Comparison of ENCODE assay signal across 9 mouse cellular contexts in genomic region chr7:19208944-19209472, GRCm38 (mm10). TPM values are rescaled to one million over a fixed set of nuclear protein-coding genes. Genes with fewer than 3 reads are reported as not detected.
A peak's percentile ranks its signal among the peaks of the same experiment; 100 is the strongest.
DNase-seq lines count a peak whose midpoint lies in the region; ATAC-seq and TF ChIP-seq lines count a peak whose summit lies in the region.
"Had no signal": no experiment of that assay in that cellular context is flagged by ENCODE, and none has a peak within 500 bp of the region (broad histone marks: within the 10 kb centered on the region; RNA-seq: fewer than 3 reads in every experiment).

No protein-coding gene starts in this region.

- H3K4me1 ChIP-seq in hindbrain, embryonic 14.5 days (replicated peaks; ENCODE audit: control insufficient read depth, insufficient read depth, low read length) = no peaks in the 10 kb centered on the region
- H3K4me1 ChIP-seq in hindbrain, embryonic 12.5 days = peaks cover 8% of the 10 kb centered on the region
- H3K4me1 ChIP-seq in CH12.LX (ENCODE audit: control insufficient read depth in 1 of 2, insufficient read depth in 2 of 2) = peaks cover under 1 to 3% of the 10 kb centered on the region in 2 experiments; a peak in 2 of 4 replicates
- H3K4me1 ChIP-seq in embryonic facial prominence, embryonic 10.5 days = peaks cover 16% of the 10 kb centered on the region
- no peaks in the 10 kb centered on the region for H3K4me1 ChIP-seq in lung, embryonic 14.5 days (ENCODE audit: insufficient read depth)

- TF ChIP-seq POLR2A in CH12.LX (IDR thresholded peaks at IDR 0.05; ENCODE audit: low read depth, low read length) = no peak

- in situ Hi-C loops in CH12.LX (cut with MboI; ENCODE audit: low pct_ligation_motif_present, low pct_unique_long_range_greater_than_20kb, low sequenced_read_pairs) = no loop called here

- no peak overlapping the region for H3K27ac ChIP-seq in hindbrain, embryonic 14.5 days
- H3K27ac ChIP-seq in hindbrain, embryonic 12.5 days = no peak overlapping the region
- H3K27ac ChIP-seq in CH12.LX (ENCODE audit: insufficient read depth, low read depth) = no peak overlapping the region
- H3K27ac ChIP-seq in embryonic facial prominence, embryonic 10.5 days (replicated peaks) = no peak overlapping the region
- no peak overlapping the region for H3K27ac ChIP-seq in lung, embryonic 14.5 days (ENCODE audit: low read depth)
- H3K27ac ChIP-seq: embryonic facial prominence, embryonic 13.5 days had no signal

- no peaks in the 10 kb centered on the region for H3K9me3 ChIP-seq in hindbrain, embryonic 14.5 days (ENCODE audit: control insufficient read depth, low read length)
- H3K9me3 ChIP-seq in hindbrain, embryonic 12.5 days (replicated peaks) = no peaks in the 10 kb centered on the region
- H3K9me3 ChIP-seq in CH12.LX (replicated peaks; ENCODE audit: low read length) = peaks cover 8% of the 10 kb centered on the region
- no peaks in the 10 kb centered on the region for H3K9me3 ChIP-seq in embryonic facial prominence, embryonic 10.5 days
- H3K9me3 ChIP-seq in lung, embryonic 14.5 days (ENCODE audit: low read depth, low read length) = peaks cover 3% of the 10 kb centered on the region; the same call in 1 of the 2 replicates

- no peak overlapping the region for H3K4me2 ChIP-seq in hindbrain, embryonic 14.5 days (replicated peaks)
- no peak overlapping the region for H3K4me2 ChIP-seq in hindbrain, embryonic 12.5 days (replicated peaks)
- no peak overlapping the region for H3K4me2 ChIP-seq in CH12.LX (ENCODE audit: insufficient read depth, low read depth, poor library complexity, severe bottlenecking)
- no peak overlapping the region for H3K4me2 ChIP-seq in lung, embryonic 14.5 days
- H3K4me2 ChIP-seq: embryonic facial prominence, embryonic 13.5 days had no signal

- WGBS in hindbrain, embryonic 14.5 days = 51% methylated on average over 7 of the region's 7 CpGs
- 48% methylated on average over 7 of the region's 7 CpGs for WGBS in hindbrain, embryonic 12.5 days
- 54% methylated on average over 7 of the region's 7 CpGs for WGBS in embryonic facial prominence, embryonic 10.5 days
- WGBS in lung, embryonic 14.5 days = 46% methylated on average over 7 of the region's 7 CpGs

- DNase-seq in hindbrain, embryonic 14.5 days (ENCODE audit: low spot score) = peak; percentile 82
- DNase-seq in CH12.LX (ENCODE audit: extremely low read depth) (no peak), NIH3T3 (ENCODE audit: low read depth) (peak; percentile 87)
- peak; percentile 30 for DNase-seq in embryonic facial prominence, embryonic 10.5 days (ENCODE audit: low spot score)
- peak; percentile 87 for DNase-seq in lung, embryonic 14.5 days
- no peak for DNase-seq in c-Kit-positive CD71-positive TER-119-positive erythroid progenitor cells, embryonic 14.5 days (ENCODE audit: low spot score)

- H3K4me3 ChIP-seq in hindbrain, embryonic 14.5 days (replicated peaks; ENCODE audit: low read length) = no peak overlapping the region
- no peak overlapping the region for H3K4me3 ChIP-seq in hindbrain, embryonic 12.5 days
- H3K4me3 ChIP-seq in CH12.LX (replicated peaks in 1 of 3; ENCODE audit: low read depth in 2 of 3, low read length in 2 of 3, poor library complexity in 1 of 3) = no peak overlapping the region
- no peak overlapping the region for H3K4me3 ChIP-seq in embryonic facial prominence, embryonic 10.5 days
- no peak overlapping the region for H3K4me3 ChIP-seq in lung, embryonic 14.5 days (ENCODE audit: low read depth, low read length)
- H3K4me3 ChIP-seq: embryonic facial prominence, embryonic 13.5 days had no signal

- H3K79me2 ChIP-seq in CH12.LX (replicated peaks; ENCODE audit: control insufficient read depth, extremely low read depth, insufficient read depth, poor library complexity, severe bottlenecking) = no peaks in the 10 kb centered on the region

- peak; percentile 69 for TF ChIP-seq RAD21 in CH12.LX (IDR thresholded peaks at IDR 0.05; ENCODE audit: low read depth, low read length)

- no peak for TF ChIP-seq EP300 in CH12.LX (IDR thresholded peaks at IDR 0.05; ENCODE audit: low read length)

- H3K36me3 ChIP-seq in hindbrain, embryonic 14.5 days (replicated peaks; ENCODE audit: control insufficient read depth, insufficient read depth) = peaks cover 21% of the 10 kb centered on the region
- peaks cover 23% of the 10 kb centered on the region for H3K36me3 ChIP-seq in hindbrain, embryonic 12.5 days
- peaks cover 25 to 38% of the 10 kb centered on the region in 2 experiments for H3K36me3 ChIP-seq in CH12.LX (replicated peaks in 1 of 2; ENCODE audit: control insufficient read depth in 1 of 2, insufficient read depth in 1 of 2, low read length in 1 of 2)
- H3K36me3 ChIP-seq in embryonic facial prominence, embryonic 10.5 days (replicated peaks) = peaks cover 22% of the 10 kb centered on the region
- peaks cover 4% of the 10 kb centered on the region; the same call in 1 of the 2 replicates for H3K36me3 ChIP-seq in lung, embryonic 14.5 days (ENCODE audit: insufficient read depth)

- ATAC-seq in hindbrain, embryonic 14.5 days (ENCODE audit: low FRiP score) = no peak
- ATAC-seq in hindbrain, embryonic 12.5 days (ENCODE audit: low FRiP score) = no peak
- no peak for ATAC-seq in lung, embryonic 14.5 days (ENCODE audit: insufficient read depth)

- dilution Hi-C loops in CH12.LX (cut with MboI; ENCODE audit: extremely low pct_ligation_motif_present, extremely low pct_unique_long_range_greater_than_20kb, low sequenced_read_pairs) = no loop called here

- TF ChIP-seq CTCF in CH12.LX (conservative IDR thresholded peaks at IDR 0.05 in 1 of 2, IDR thresholded peaks at IDR 0.05 in 1 of 2; ENCODE audit: low read depth in 2 of 2, low read length in 2 of 2) = peak; percentile 80 to 93
- peak; percentile 90 for TF ChIP-seq CTCF in lung, embryonic 14.5 days (IDR thresholded peaks at IDR 0.05; ENCODE audit: low read depth)

- H3K27me3 ChIP-seq in hindbrain, embryonic 14.5 days (ENCODE audit: control insufficient read depth, insufficient read depth, low read length) = peaks cover 6% of the 10 kb centered on the region; the same call in 1 of the 2 replicates
- H3K27me3 ChIP-seq in hindbrain, embryonic 12.5 days = peaks cover 15% of the 10 kb centered on the region
- no peaks in the 10 kb centered on the region for H3K27me3 ChIP-seq in CH12.LX (replicated peaks)
- H3K27me3 ChIP-seq in embryonic facial prominence, embryonic 10.5 days (replicated peaks; ENCODE audit: low read depth, poor library complexity, severe bottlenecking) = peaks cover 31% of the 10 kb centered on the region
- peaks cover 4% of the 10 kb centered on the region; the same call in 1 of the 2 replicates for H3K27me3 ChIP-seq in lung, embryonic 14.5 days (ENCODE audit: insufficient read depth, low read length)

- H3K9ac ChIP-seq in hindbrain, embryonic 14.5 days = no peak overlapping the region
- H3K9ac ChIP-seq in hindbrain, embryonic 12.5 days = no peak overlapping the region
- H3K9ac ChIP-seq in CH12.LX (ENCODE audit: insufficient read depth, low read depth) = no peak overlapping the region
- no peak overlapping the region for H3K9ac ChIP-seq in lung, embryonic 14.5 days
- H3K9ac ChIP-seq: embryonic facial prominence, embryonic 13.5 days had no signal

RNA-seq across cellular contexts. Expression of gene Gpr4, which starts 3.3 kb away (rescaled TPM):
- polyA plus RNA-seq in hindbrain, embryonic 14.5 days (2014; fragmentation: Nextera tagmentation; extraction: Ambion mirVana) = 3.1 and 3.2 TPM in 2 replicates
- polyA plus RNA-seq in hindbrain, embryonic 12.5 days (2016; fragmentation: Nextera tagmentation; extraction: Ambion mirVana) = 2.2 and 2.4 TPM in 2 replicates
- total RNA-seq in CH12.LX (2012; rRNA removed) = 0.04 and 0.08 TPM in 2 replicates
- not detected in 2 replicates for total RNA-seq in CH12.LX (2014; rRNA removed)
- polyA plus RNA-seq in CH12.LX (2012; ENCODE audit: insufficient read length, low read depth) = 0.14 and 0.31 TPM in 2 replicates
- 1.7 and 2.0 TPM in 2 replicates for polyA plus RNA-seq in embryonic facial prominence, embryonic 10.5 days (2016; fragmentation: Nextera tagmentation; extraction: Ambion mirVana)
- polyA plus RNA-seq in lung, embryonic 14.5 days (2014; fragmentation: Nextera tagmentation; extraction: Ambion mirVana) = 1.6 and 2.2 TPM in 2 replicates
- total RNA-seq: neutrophil, adult 5-6 weeks had no signal

RNA-seq across cellular contexts. Expression of gene Opa3, which starts 19.1 kb away (rescaled TPM):
- polyA plus RNA-seq in hindbrain, embryonic 14.5 days (2014; fragmentation: Nextera tagmentation; extraction: Ambion mirVana) = 34.1 and 36.6 TPM in 2 replicates
- polyA plus RNA-seq in hindbrain, embryonic 12.5 days (2016; fragmentation: Nextera tagmentation; extraction: Ambion mirVana) = 41.1 and 41.7 TPM in 2 replicates
- total RNA-seq in CH12.LX (2012; rRNA removed) = 11.9 and 15.7 TPM in 2 replicates
- total RNA-seq in CH12.LX (2014; rRNA removed) = 8.6 and 9.4 TPM in 2 replicates
- polyA plus RNA-seq in CH12.LX (2012; ENCODE audit: insufficient read length, low read depth) = 20.0 and 21.2 TPM in 2 replicates
- polyA plus RNA-seq in embryonic facial prominence, embryonic 10.5 days (2016; fragmentation: Nextera tagmentation; extraction: Ambion mirVana) = 46.4 and 49.4 TPM in 2 replicates
- polyA plus RNA-seq in lung, embryonic 14.5 days (2014; fragmentation: Nextera tagmentation; extraction: Ambion mirVana) = 38.0 and 39.4 TPM in 2 replicates

RNA-seq across cellular contexts. Expression of gene Eml2, which starts 32.8 kb away (rescaled TPM):
- polyA plus RNA-seq in hindbrain, embryonic 14.5 days (2014; fragmentation: Nextera tagmentation; extraction: Ambion mirVana) = 3.4 and 3.6 TPM in 2 replicates
- polyA plus RNA-seq in hindbrain, embryonic 12.5 days (2016; fragmentation: Nextera tagmentation; extraction: Ambion mirVana) = 6.1 and 7.2 TPM in 2 replicates
- total RNA-seq in CH12.LX (2012; rRNA removed) = 32.4 and 52.4 TPM in 2 replicates
- 12.3 and 15.6 TPM in 2 replicates for total RNA-seq in CH12.LX (2014; rRNA removed)
- polyA plus RNA-seq in CH12.LX (2012; ENCODE audit: insufficient read length, low read depth) = 29.1 and 30.8 TPM in 2 replicates
- 5.2 and 6.2 TPM in 2 replicates for polyA plus RNA-seq in embryonic facial prominence, embryonic 10.5 days (2016; fragmentation: Nextera tagmentation; extraction: Ambion mirVana)
- 2.6 and 2.7 TPM in 2 replicates for polyA plus RNA-seq in lung, embryonic 14.5 days (2014; fragmentation: Nextera tagmentation; extraction: Ambion mirVana)

RNA-seq across cellular contexts. Expression of gene Gipr, which starts 43.1 kb away (rescaled TPM):
- polyA plus RNA-seq in hindbrain, embryonic 14.5 days (2014; fragmentation: Nextera tagmentation; extraction: Ambion mirVana) = 0.62 and 1.1 TPM in 2 replicates
- polyA plus RNA-seq in hindbrain, embryonic 12.5 days (2016; fragmentation: Nextera tagmentation; extraction: Ambion mirVana) = 1.4 and 2.0 TPM in 2 replicates
- 0.04 TPM in 1 of 2 replicates, not detected in the other for total RNA-seq in CH12.LX (2012; rRNA removed)
- total RNA-seq in CH12.LX (2014; rRNA removed) = not detected in 2 replicates
- 0.11 and 0.12 TPM in 2 replicates for polyA plus RNA-seq in CH12.LX (2012; ENCODE audit: insufficient read length, low read depth)
- 1.4 and 1.6 TPM in 2 replicates for polyA plus RNA-seq in embryonic facial prominence, embryonic 10.5 days (2016; fragmentation: Nextera tagmentation; extraction: Ambion mirVana)
- polyA plus RNA-seq in lung, embryonic 14.5 days (2014; fragmentation: Nextera tagmentation; extraction: Ambion mirVana) = 0.26 and 0.85 TPM in 2 replicates
- total RNA-seq: neutrophil, adult 5-6 weeks had no signal

RNA-seq across cellular contexts. Expression of gene Snrpd2, which starts 59.5 kb away (rescaled TPM):
- 104 and 110 TPM in 2 replicates for polyA plus RNA-seq in hindbrain, embryonic 14.5 days (2014; fragmentation: Nextera tagmentation; extraction: Ambion mirVana)
- 118 and 122 TPM in 2 replicates for polyA plus RNA-seq in hindbrain, embryonic 12.5 days (2016; fragmentation: Nextera tagmentation; extraction: Ambion mirVana)
- 348 and 408 TPM in 2 replicates for total RNA-seq in CH12.LX (2012; rRNA removed)
- total RNA-seq in CH12.LX (2014; rRNA removed) = 178 and 213 TPM in 2 replicates
- 177 and 193 TPM in 2 replicates for polyA plus RNA-seq in CH12.LX (2012; ENCODE audit: insufficient read length, low read depth)
- 178 and 189 TPM in 2 replicates for polyA plus RNA-seq in embryonic facial prominence, embryonic 10.5 days (2016; fragmentation: Nextera tagmentation; extraction: Ambion mirVana)
- 158 and 161 TPM in 2 replicates for polyA plus RNA-seq in lung, embryonic 14.5 days (2014; fragmentation: Nextera tagmentation; extraction: Ambion mirVana)

Comparison
In these comparisons a context has a peak if more than half of its experiments do, and no peak if none do; other contexts are left out.
1. DNase-seq: peak in hindbrain, embryonic 14.5 days (single experiment), NIH3T3 (single experiment), embryonic facial prominence, embryonic 10.5 days (single experiment) and lung, embryonic 14.5 days (single experiment); none in CH12.LX (single experiment) and c-Kit-positive CD71-positive TER-119-positive erythroid progenitor cells, embryonic 14.5 days (single experiment).